Mouse (Mus musculus): ENCODE results near the gene Kl.

Gene Kl

DNA sequence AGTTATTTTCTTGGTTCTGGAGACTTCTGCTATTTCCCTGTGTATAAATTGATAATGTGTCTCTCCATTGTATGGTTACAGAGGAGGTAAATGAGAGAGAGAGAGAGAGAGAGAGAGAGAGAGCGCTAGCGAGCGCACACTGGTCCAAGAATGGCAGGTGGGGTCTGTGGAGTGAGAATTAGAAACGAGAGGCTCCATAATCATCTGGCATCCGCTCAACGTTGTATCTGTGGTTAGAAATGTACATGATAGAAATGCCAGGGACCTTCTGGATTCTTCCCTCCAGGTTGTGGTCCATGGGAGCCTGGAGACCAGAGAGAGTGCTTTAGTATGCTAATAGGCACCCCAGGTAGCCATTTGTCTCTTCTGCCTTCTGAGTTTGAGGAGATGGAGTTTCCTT, 76.5 kb downstream of the Kl start:
- DNase-seq (ENCODE audit: low read depth) = no peak

DNA sequence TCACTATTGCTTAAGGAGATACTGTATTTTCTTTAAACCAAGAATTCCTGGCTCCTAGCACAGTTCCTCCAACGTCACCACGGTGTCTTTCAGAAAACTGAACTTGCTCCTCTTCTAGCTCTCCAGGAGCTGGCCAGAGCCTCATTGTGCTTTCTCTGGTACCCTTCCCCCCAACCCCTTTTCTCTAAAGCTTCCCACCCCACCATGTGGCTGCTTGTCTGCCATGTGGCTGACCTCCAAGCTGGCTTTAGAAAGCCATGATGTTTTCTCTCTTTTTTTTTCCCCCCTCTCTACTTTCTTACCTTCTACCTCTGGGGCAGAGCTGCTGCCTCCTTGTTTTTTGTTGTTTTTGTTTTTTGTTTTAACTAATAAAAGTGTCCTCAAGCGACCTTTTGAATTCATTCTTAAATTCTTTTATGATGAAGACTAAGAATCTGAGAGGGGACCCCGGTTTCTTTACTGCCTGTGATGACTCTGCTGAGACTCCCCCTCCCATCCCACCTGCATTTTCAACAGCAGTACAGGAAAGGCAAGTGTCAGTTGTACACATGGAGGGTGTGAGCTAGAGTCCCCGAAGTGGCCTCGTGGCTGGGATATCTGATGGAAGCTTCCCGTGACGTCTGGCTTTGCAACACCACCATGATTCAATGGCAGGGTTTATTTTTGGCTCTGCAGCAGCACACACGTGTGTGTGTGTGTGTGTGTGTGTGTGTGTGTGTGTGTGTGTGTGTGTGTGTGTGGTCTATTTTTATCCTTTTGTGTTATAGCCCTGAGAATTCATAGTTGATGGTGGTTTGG, 82.5 kb downstream of the Kl start:
- no peak for DNase-seq (ENCODE audit: low read depth)

DNA sequence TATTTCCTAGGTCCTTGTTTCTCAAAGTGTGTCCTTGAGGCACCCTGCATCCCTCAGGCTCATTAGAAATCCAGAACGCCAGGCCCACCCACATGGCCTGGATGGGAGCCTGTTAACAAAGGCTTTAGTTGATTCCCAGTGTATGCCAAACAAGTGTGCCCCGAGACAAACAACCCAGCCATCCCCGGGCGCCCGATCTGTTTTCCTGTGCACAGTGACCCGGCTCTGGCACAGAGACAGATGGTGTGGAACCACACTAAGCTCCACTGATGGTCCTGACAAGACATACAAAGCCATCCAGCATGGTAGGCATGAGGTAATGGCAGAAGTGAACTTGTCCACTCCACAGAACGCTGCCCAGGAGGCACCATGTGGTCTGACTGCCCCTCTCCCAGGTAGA, 85.5 kb downstream of the Kl start:
- DNase-seq (ENCODE audit: low read depth) = no peak

DNA sequence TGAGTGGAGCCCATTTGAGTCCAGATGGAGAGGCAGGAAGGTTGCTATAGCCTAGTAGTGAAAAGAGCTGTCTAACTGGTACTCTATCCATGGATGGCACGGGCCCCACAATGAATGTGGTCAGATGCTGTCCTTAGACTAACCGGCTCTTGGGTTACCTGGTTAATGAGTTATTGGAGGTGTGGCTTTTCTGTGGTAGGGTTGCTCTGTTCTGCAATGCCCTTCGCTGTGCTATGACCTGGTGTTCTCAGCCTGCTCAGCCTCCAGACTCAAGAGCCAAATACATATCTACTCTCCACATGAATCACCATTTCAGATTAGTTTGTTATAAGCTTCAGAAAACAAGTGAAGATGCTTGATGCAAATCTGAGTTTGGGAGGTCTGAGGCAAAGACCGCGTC, 90.5 kb downstream of the Kl start:
- no peak for DNase-seq (ENCODE audit: low read depth)

Data from fibroblast of lung, adult 2 months (primary cell).